Mouse (Mus musculus) heart, adult 2 months (tissue): ENCODE measurements at regions not wholly inside any gene's neighbourhood (a gene's known extent, or its start where the extent isn't known, plus 50 kb on each side); places are given as distances from the start of the nearest gene placed in this dataset.
A peak's percentile ranks its signal among the peaks of the same experiment; 100 is the strongest.

Experiments used
- DNase-seq, 2 experiments: peaks; one replicate each; pipeline ENCODE4 v3.0.0; 2021
- H3K27ac ChIP-seq: fragments of 200-600 bp; 2 replicates; pipeline ENCODE4 v1.8.1; 2022
- H3K27me3 ChIP-seq: fragments of 200-500 bp; 2 replicates; pipeline ENCODE4 v1.6.1; 2012; ENCODE audit warnings: mild to moderate bottlenecking, low read length, inconsistent platforms, mixed read lengths; ENCODE audit not compliant: control insufficient read depth, insufficient read depth
- H3K36me3 ChIP-seq: fragments of 200-500 bp; 2 replicates; pipeline ENCODE4 v1.6.1; 2012; ENCODE audit warnings: low read length, inconsistent platforms; ENCODE audit not compliant: control insufficient read depth, insufficient read depth
- H3K4me1 ChIP-seq: fragments of 200-500 bp; 2 replicates; pipeline ENCODE4 v1.6.1; 2011; ENCODE audit warnings: low read length; ENCODE audit not compliant: control insufficient read depth, insufficient read depth
- H3K4me3 ChIP-seq: fragments of 200-600 bp; 2 replicates; pipeline ENCODE4 v1.8.1; 2022
- H3K79me2 ChIP-seq: fragments of 200-500 bp; replicated peaks from 2 replicates; pipeline ENCODE4 v1.6.1; 2012; ENCODE audit warnings: mild to moderate bottlenecking, inconsistent platforms, low read length, moderate library complexity, mixed read lengths; ENCODE audit not compliant: control insufficient read depth, insufficient read depth
- H3K9ac ChIP-seq: fragments of 200-500 bp; 2 replicates; pipeline ENCODE4 v1.6.1; 2012; ENCODE audit warnings: low read depth, mild to moderate bottlenecking, control low read depth, inconsistent platforms, low read length, mixed read lengths
- CTCF ChIP-seq: fragments of 200-600 bp; IDR thresholded peaks from 2 replicates; pipeline ENCODE4 v1.8.1; 2022; ENCODE audit warnings: antibody characterized with exemption, mild to moderate bottlenecking, moderate library complexity
- EP300 ChIP-seq: fragments of 200-500 bp; IDR thresholded peaks from 2 replicates; pipeline ENCODE4 v1.6.1; 2011; ENCODE audit warnings: low read depth, low read length, control low read depth; ENCODE audit not compliant: insufficient read depth
- POLR2A ChIP-seq: fragments of 200-500 bp; IDR thresholded peaks from 2 replicates; pipeline ENCODE4 v1.6.1; 2011; ENCODE audit warnings: mild to moderate bottlenecking, low read depth, low read length, control low read depth; ENCODE audit not compliant: insufficient read depth
- WGBS: fragments of 180-500 bp; shearing (Covaris S2); methylation state at CpG from one replicate; pipeline ENCODE4 v1.1.7; 2018; 5-methylcytosine and 5-hydroxymethylcytosine counted together
- intact Hi-C: fragments of 180-260 bp; cut with DNase I; formaldehyde crosslinking; loops from one replicate; pipeline ENCODE4 v1.15.1; 2025

- WGBS = 30% methylated on average over 4 of the region's 4 CpGs
- no peak overlapping the region for H3K27ac ChIP-seq
- H3K4me3 ChIP-seq = no peak overlapping the region
- H3K4me1 ChIP-seq = no peaks in the 10 kb centered on the region
- intact Hi-C loops = no loop called here
- H3K9ac ChIP-seq = no peak overlapping the region
- no peaks in the 10 kb centered on the region for H3K27me3 ChIP-seq
- TF ChIP-seq CTCF (no peak), EP300 (no peak), POLR2A (no peak)
- no peaks in the 10 kb centered on the region for H3K79me2 ChIP-seq
- no peak for DNase-seq
- no peaks in the 10 kb centered on the region for H3K36me3 ChIP-seq
These were observed 352.6 kb upstream of the Slitrk1 start for GRCm38 (mm10) chr14:109266521-109266920.

- TF ChIP-seq POLR2A (no peak), CTCF (no peak), EP300 (no peak)
- intact Hi-C loops = no loop called here
- Histone ChIP-seq H3K4me1 (no peaks in the 10 kb centered on the region), H3K27me3 (no peaks in the 10 kb centered on the region), H3K9ac (no peak overlapping the region), H3K36me3 (no peaks in the 10 kb centered on the region), H3K27ac (no peak overlapping the region), H3K79me2 (no peaks in the 10 kb centered on the region), H3K4me3 (no peak overlapping the region)
- 71% methylated on average over 1 of the region's 1 CpGs for WGBS
- DNase-seq = no peak
These were observed 348.0 kb upstream of the Slitrk1 start for GRCm38 (mm10) chr14:109261990-109262389.

DNA sequence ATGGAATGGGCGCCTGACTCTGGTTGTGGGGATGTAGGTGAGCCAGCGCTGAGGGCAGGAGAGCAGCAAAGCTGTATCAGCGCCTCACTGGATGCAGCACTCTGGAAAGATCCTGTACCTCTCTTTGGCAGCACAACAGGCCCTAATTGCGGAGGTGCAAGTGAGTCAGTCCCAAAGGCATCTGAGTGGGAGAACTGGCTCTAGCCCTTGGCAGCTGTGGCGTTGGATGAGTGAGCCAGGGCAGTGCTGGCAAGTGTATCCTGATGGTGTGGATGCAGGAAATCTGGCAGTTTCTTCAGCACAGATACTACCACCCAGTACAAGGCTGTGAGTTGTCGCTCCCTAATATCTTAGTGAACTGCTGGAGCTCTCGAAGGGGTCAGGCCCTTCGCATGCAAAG lies 300.9 kb upstream of the Slitrk1 start:
- intact Hi-C loops = no loop called here
- Histone ChIP-seq H3K4me3 (no peak overlapping the region), H3K79me2 (no peaks in the 10 kb centered on the region), H3K36me3 (no peaks in the 10 kb centered on the region), H3K9ac (no peak overlapping the region), H3K27me3 (no peaks in the 10 kb centered on the region), H3K4me1 (no peaks in the 10 kb centered on the region), H3K27ac (no peak overlapping the region)
- TF ChIP-seq EP300 (no peak), POLR2A (no peak), CTCF (no peak)
- WGBS = 60% methylated on average over 8 of the region's 8 CpGs
- peak; percentile 26 to 61 for DNase-seq

GRCm38 (mm10) chr14:109180029-109180585 lies 266.1 kb upstream of the Slitrk1 start:
- H3K36me3 ChIP-seq = no peaks in the 10 kb centered on the region
- H3K4me1 ChIP-seq = no peaks in the 10 kb centered on the region
- no peaks in the 10 kb centered on the region for H3K27me3 ChIP-seq
- H3K9ac ChIP-seq = no peak overlapping the region
- no peak for DNase-seq
- no peaks in the 10 kb centered on the region for H3K79me2 ChIP-seq
- H3K27ac ChIP-seq = no peak overlapping the region
- 64% methylated on average over 2 of the region's 2 CpGs for WGBS
- intact Hi-C loops = no loop called here
- no peak overlapping the region for H3K4me3 ChIP-seq
- no peak for TF ChIP-seq EP300
- no peak for TF ChIP-seq CTCF
- no peak for TF ChIP-seq POLR2A

DNA sequence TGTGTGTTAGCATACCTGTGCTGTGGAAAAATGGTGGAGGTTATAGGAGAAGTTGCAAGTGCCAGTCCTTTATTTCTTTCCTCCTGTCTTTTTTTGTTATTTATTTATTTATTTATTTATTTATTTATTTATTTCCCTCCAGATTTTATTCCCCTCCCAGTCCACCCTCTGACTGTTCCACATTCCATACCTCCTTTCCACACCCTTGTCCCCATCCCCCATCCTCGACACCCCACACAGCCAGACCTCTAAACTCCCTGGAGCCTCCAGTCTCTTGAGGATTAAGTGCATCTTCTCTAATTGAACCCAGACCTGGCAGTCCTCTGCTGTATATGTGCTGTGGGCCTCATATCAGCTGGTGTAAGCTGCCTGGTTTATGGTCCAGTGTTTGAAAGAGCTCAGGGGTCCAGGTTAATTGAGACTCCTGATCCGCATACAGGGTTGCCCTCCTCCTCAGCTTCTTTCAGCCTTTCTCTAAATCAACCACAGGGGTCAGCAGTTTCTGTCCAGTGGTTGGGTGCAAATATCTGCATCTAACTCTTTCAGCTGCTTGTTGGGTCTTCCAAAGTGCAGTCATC lies 262.7 kb upstream of the Slitrk1 start:
- Histone ChIP-seq H3K36me3 (no peaks in the 10 kb centered on the region), H3K4me3 (no peak overlapping the region), H3K9ac (no peak overlapping the region), H3K4me1 (no peaks in the 10 kb centered on the region), H3K27ac (no peak overlapping the region), H3K27me3 (no peaks in the 10 kb centered on the region), H3K79me2 (no peaks in the 10 kb centered on the region)
- no peak for DNase-seq
- WGBS = 71% methylated on average over 2 of the region's 2 CpGs
- TF ChIP-seq EP300 (no peak), CTCF (no peak), POLR2A (no peak)
- intact Hi-C loops = no loop called here

DNA sequence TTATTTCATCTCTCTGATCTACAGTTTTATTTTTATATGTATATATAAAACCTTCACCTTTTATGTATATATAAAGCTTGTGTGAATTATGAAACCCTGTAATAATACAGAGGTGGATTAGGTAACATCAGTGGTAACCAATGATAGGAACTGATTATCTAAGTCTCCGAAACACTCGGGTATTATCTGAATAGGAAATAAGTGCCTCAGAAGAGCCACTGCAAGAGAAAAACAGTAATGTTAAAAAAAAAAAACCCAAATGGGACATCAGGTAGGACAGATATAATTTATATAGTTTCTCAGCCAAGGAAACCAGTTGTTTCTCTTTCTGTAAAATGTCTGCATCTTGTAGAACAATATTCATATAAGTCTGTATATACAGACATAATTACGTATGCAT lies 261.9 kb upstream of the Slitrk1 start:
- no peaks in the 10 kb centered on the region for H3K27me3 ChIP-seq
- DNase-seq = no peak
- no peaks in the 10 kb centered on the region for H3K4me1 ChIP-seq
- H3K4me3 ChIP-seq = no peak overlapping the region
- intact Hi-C loops = no loop called here
- H3K9ac ChIP-seq = no peak overlapping the region
- TF ChIP-seq POLR2A (no peak), EP300 (no peak), CTCF (no peak)
- no peaks in the 10 kb centered on the region for H3K79me2 ChIP-seq
- H3K27ac ChIP-seq = no peak overlapping the region
- WGBS = 61% methylated on average over 3 of the region's 3 CpGs
- no peaks in the 10 kb centered on the region for H3K36me3 ChIP-seq
